Mouse (Mus musculus) CD4-positive, CD25-positive, alpha-beta regulatory T cell, adult 9 weeks (primary cell): ENCODE results near the gene Ccdc190. TPM values are rescaled to one million over a fixed set of nuclear protein-coding genes. Genes with fewer than 3 reads are reported as not detected.

Experiments used
- polyA plus RNA-seq: library from polyadenylated mRNA; unstranded; fragments of 100-300 nt; shearing (Covaris generic); gene quantifications from one replicate; pipeline ENCODE4 v1.2.1, GENCODE M21; 2017

Gene Ccdc190
- polyA plus RNA-seq = not detected

GRCm38 (mm10) chr1:169928454-169928971 is at the start of gene Ccdc190:
Gene Ccdc190, plus strand, starts transcription at chr1:169928648.

DNA sequence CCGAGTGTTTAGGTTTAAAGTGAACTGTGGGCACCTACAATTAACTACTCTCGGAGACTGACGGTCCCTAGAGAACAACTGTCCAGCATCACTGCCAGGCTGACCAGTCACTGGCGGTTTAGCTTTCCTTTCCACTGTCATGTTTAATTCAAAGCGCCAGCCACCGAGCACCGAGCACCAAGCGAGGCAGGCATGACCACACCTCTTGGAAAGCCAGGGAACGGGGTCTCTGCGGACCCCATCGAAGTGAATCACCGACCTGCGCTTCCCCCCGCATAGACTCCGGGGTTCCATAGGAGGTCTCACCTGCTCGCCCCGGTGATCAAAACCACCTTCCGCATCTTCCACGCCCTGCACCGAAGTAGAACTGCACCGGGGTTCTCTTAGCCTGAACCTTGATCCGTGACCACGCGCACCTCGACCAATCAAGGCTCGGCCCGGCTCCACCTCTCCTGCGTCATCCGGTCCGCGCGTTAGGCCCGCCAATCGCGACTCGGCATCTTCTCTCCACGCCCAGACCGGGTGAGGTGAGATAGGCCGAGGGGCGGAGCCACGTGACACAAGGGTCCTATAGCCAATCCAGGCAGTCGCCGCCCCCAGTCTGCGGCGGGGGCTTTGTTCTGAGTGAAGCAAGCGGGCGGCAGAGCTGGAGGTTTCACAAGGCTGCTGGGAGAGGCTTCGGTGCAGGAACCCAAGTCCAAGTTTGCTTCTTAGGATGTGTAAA is 40.5 kb downstream of the Ccdc190 start, which contains the start of gene Hsd17b7:
Hsd17b7 (minus strand) TSS at position 450 of the 724 bp plus-strand sequence.

Other genes with a start within 250 kb of the Ccdc190 start
- not detected for gene Rgs4, start 181.0 kb upstream of the Ccdc190 start, polyA plus RNA-seq
- gene Hsd17b7, start 40.6 kb downstream of the Ccdc190 start, polyA plus RNA-seq = 11.5 TPM
- gene Ddr2, start 182.1 kb downstream of the Ccdc190 start, polyA plus RNA-seq = not detected
- 11.6 TPM for gene Uap1, start 246.3 kb downstream of the Ccdc190 start, polyA plus RNA-seq